Mouse (Mus musculus): ENCODE results near the gene Rhot2.

DNA sequence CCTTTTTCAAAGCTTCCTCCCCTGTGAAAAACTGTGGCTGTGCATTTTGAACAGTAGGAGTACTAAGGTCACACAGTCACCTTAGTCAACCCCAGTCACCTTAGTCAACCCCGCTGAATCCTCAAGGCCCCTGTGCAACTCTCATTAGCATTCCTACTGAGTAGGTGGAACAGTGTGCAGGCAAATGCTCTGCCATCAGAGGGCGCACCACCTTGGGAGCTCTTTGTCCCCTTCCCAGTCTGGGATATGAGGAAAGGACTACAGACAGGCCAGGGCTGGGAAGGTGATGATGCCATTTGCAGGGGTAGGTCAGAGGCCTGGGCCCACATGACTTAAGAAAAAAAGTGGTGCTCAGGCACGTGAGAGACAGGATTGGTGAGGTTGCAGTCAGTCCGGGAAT, 34.6 kb upstream of the Rhot2 start:
- peak; percentile 21; the same call in 1 of the 2 replicates for TF ChIP-seq CTCF (IDR thresholded peaks at IDR 0.05; ENCODE audit: low read depth, low read length)
- TF ChIP-seq GATA2 (IDR thresholded peaks at IDR 0.05; ENCODE audit: borderline replicate concordance, low read depth, low read length) = no peak
- no peak for TF ChIP-seq GATA1 (IDR thresholded peaks at IDR 0.05; ENCODE audit: borderline replicate concordance, low read length)
- no peak for TF ChIP-seq TAL1 (conservative IDR thresholded peaks at IDR 0.05; ENCODE audit: low read depth, low read length)
- TF ChIP-seq POLR2AphosphoS5 (IDR thresholded peaks at IDR 0.05; ENCODE audit: insufficient replicate concordance, low read depth, low read length) = no peak
